Comparison of ENCODE assay signal across 20 mouse cellular contexts in genomic region chr11:121138732-121139131, GRCm38 (mm10). TPM values are rescaled to one million over a fixed set of nuclear protein-coding genes. Genes with fewer than 3 reads are reported as not detected.
A peak's percentile ranks its signal among the peaks of the same experiment; 100 is the strongest.
DNase-seq lines count a peak whose midpoint lies in the region; ATAC-seq and TF ChIP-seq lines count a peak whose summit lies in the region.
"Had no signal": no experiment of that assay in that cellular context is flagged by ENCODE, and none has a peak within 500 bp of the region (broad histone marks: within the 10 kb centered on the region; RNA-seq: fewer than 3 reads in every experiment).

No protein-coding gene starts in this region.

- 49% methylated on average over 6 of the region's 6 CpGs for WGBS in stomach, postnatal 0 days

- no peak overlapping the region for H3K9ac ChIP-seq in stomach, postnatal 0 days (ENCODE audit: low read length)
- H3K9ac ChIP-seq: embryonic facial prominence, embryonic 12.5 days; intestine, embryonic 15.5 days; liver, embryonic 13.5 days; midbrain, embryonic 13.5 days; neural tube, embryonic 12.5 days had no signal

- H3K4me1 ChIP-seq in testis, adult 2 months (ENCODE audit: control insufficient read depth, insufficient read depth, low read length): peaks cover 10% of the 10 kb centered on the region
- no peaks in the 10 kb centered on the region for H3K4me1 ChIP-seq in stomach, postnatal 0 days (replicated peaks; ENCODE audit: control insufficient read depth, insufficient read depth)
- H3K4me1 ChIP-seq: embryonic facial prominence, embryonic 12.5 days; midbrain, embryonic 13.5 days; neural tube, embryonic 12.5 days had no signal

- no peak overlapping the region for H3K4me3 ChIP-seq in gastrocnemius, adult 2 months
- H3K4me3 ChIP-seq in layer of hippocampus, adult 2 months: no peak overlapping the region
- H3K4me3 ChIP-seq in testis, adult 2 months (ENCODE audit: control insufficient read depth, low read depth, low read length): peak overlapping the region; percentile 77
- H3K4me3 ChIP-seq in stomach, postnatal 0 days (ENCODE audit: low read depth, low read length): no peak overlapping the region
- H3K4me3 ChIP-seq: embryonic facial prominence, embryonic 12.5 days; intestine, embryonic 15.5 days; liver, embryonic 13.5 days; midbrain, embryonic 13.5 days; neural tube, embryonic 12.5 days had no signal

- H3K27me3 ChIP-seq in testis, adult 2 months (ENCODE audit: control insufficient read depth, insufficient read depth, low read length): no peaks in the 10 kb centered on the region
- H3K27me3 ChIP-seq in stomach, postnatal 0 days (ENCODE audit: control insufficient read depth, insufficient read depth, low read length): no peaks in the 10 kb centered on the region
- H3K27me3 ChIP-seq: embryonic facial prominence, embryonic 12.5 days; intestine, embryonic 15.5 days; liver, embryonic 13.5 days; midbrain, embryonic 13.5 days; neural tube, embryonic 12.5 days had no signal

- peak; percentile 59 for TF ChIP-seq CTCF in gastrocnemius, adult 2 months (IDR thresholded peaks at IDR 0.05)
- peak; percentile 60 for TF ChIP-seq CTCF in layer of hippocampus, adult 2 months (conservative IDR thresholded peaks at IDR 0.05)
- peak; percentile 25; the same call in 1 of the 2 replicates for TF ChIP-seq CTCF in testis, adult 2 months (IDR thresholded peaks at IDR 0.05; ENCODE audit: control insufficient read depth, insufficient read depth, insufficient replicate concordance, low read depth, low read length)
- peak; percentile 45 for TF ChIP-seq CTCF in stomach, postnatal 0 days (IDR thresholded peaks at IDR 0.05; ENCODE audit: low read depth)

- intact Hi-C loops in gastrocnemius, adult 2 months (cut with DNase I): no loop called here

- TF ChIP-seq EP300 in stomach, postnatal 0 days (optimal IDR thresholded peaks at IDR 0.05): no peak

- no peaks in the 10 kb centered on the region for H3K9me3 ChIP-seq in stomach, postnatal 0 days (ENCODE audit: control insufficient read depth, low read length)
- H3K9me3 ChIP-seq: embryonic facial prominence, embryonic 12.5 days; intestine, embryonic 15.5 days; liver, embryonic 13.5 days; midbrain, embryonic 13.5 days; neural tube, embryonic 12.5 days had no signal

- H3K4me2 ChIP-seq in stomach, postnatal 0 days (replicated peaks; ENCODE audit: low read depth): no peak overlapping the region
- H3K4me2 ChIP-seq: embryonic facial prominence, embryonic 12.5 days; intestine, embryonic 15.5 days; liver, embryonic 13.5 days; midbrain, embryonic 13.5 days; neural tube, embryonic 12.5 days had no signal

- DNase-seq in gastrocnemius, adult 2 months: peak; percentile 54
- DNase-seq in gastrocnemius, postnatal 10 days: no peak
- DNase-seq in layer of hippocampus, adult 2 months (ENCODE audit: low spot score in 2 of 2): no peak
- no peak for DNase-seq in layer of hippocampus, postnatal 14 days (ENCODE audit: low spot score in 2 of 2)
- DNase-seq in testis, postnatal 14 days (ENCODE audit: low spot score): no peak
- no peak for DNase-seq in stomach, postnatal 0 days (ENCODE audit: low spot score)
- no peak for DNase-seq in right cerebral cortex, postnatal 10 days (ENCODE audit: low spot score in 2 of 2)
- DNase-seq: cerebellum, adult 18-20 months; heart, postnatal 4 days; liver, embryonic 13.5 days; right cerebral cortex, postnatal 4 days had no signal

- peak overlapping the region; percentile 38; the same call in 1 of the 2 replicates for H3K27ac ChIP-seq in gastrocnemius, adult 2 months
- no peak overlapping the region for H3K27ac ChIP-seq in layer of hippocampus, adult 2 months
- H3K27ac ChIP-seq in testis, adult 2 months (ENCODE audit: control insufficient read depth, insufficient read depth, low read depth, low read length): peak overlapping the region; percentile 85
- H3K27ac ChIP-seq in stomach, postnatal 0 days (replicated peaks): no peak overlapping the region
- H3K27ac ChIP-seq: embryonic facial prominence, embryonic 12.5 days; intestine, embryonic 15.5 days; midbrain, embryonic 13.5 days; neural tube, embryonic 12.5 days had no signal

- no peaks in the 10 kb centered on the region for H3K36me3 ChIP-seq in testis, adult 2 months (ENCODE audit: control insufficient read depth, insufficient read depth, low read length)
- H3K36me3 ChIP-seq in stomach, postnatal 0 days (ENCODE audit: control insufficient read depth, insufficient read depth, low read length): no peaks in the 10 kb centered on the region
- H3K36me3 ChIP-seq: embryonic facial prominence, embryonic 12.5 days; intestine, embryonic 15.5 days; liver, embryonic 13.5 days; midbrain, embryonic 13.5 days; neural tube, embryonic 12.5 days had no signal

- TF ChIP-seq POLR2A in testis, adult 2 months (IDR thresholded peaks at IDR 0.05; ENCODE audit: control insufficient read depth, low read depth, low read length): peak; percentile 40; the same call in 1 of the 2 replicates

- no peak for ATAC-seq in stomach, postnatal 0 days (ENCODE audit: low FRiP score, low TSS enrichment)
- ATAC-seq: intestine, embryonic 15.5 days; midbrain, embryonic 13.5 days had no signal

RNA-seq across cellular contexts. Expression of gene Tex19.1, which starts 7.2 kb away (rescaled TPM):
- not detected for total RNA-seq in gastrocnemius, adult 2 months (2021)
- total RNA-seq in gastrocnemius, postnatal 10 days (2021): under 1 TPM in 1 of 2 experiments, not detected in 1; 0.14 TPM
- not detected for total RNA-seq in layer of hippocampus, adult 2 months (2021)
- total RNA-seq in layer of hippocampus, postnatal 14 days (2021): not detected
- 11.7 and 16.1 TPM in 2 replicates for polyA plus RNA-seq in testis, adult 2 months (2012; rRNA removed)
- 0.34 and 0.48 TPM in 2 replicates for polyA plus RNA-seq in stomach, postnatal 0 days (2015; fragmentation: Nextera tagmentation; extraction: Ambion mirVana)
- total RNA-seq: adrenal gland, postnatal 36 days; heart, postnatal 4 days had no signal
- polyA plus RNA-seq: embryonic facial prominence, embryonic 12.5 days; forebrain, embryonic 11.5 days; intestine, embryonic 15.5 days; midbrain, embryonic 13.5 days; neural tube, embryonic 12.5 days; stomach, embryonic 16.5 days had no signal

RNA-seq across cellular contexts. Expression of gene Tex19.2, which starts 20.3 kb away (rescaled TPM):
- not detected for total RNA-seq in gastrocnemius, adult 2 months (2021)
- not detected for total RNA-seq in gastrocnemius, postnatal 10 days (2021)
- total RNA-seq in layer of hippocampus, adult 2 months (2021): not detected
- not detected for total RNA-seq in layer of hippocampus, postnatal 14 days (2021)
- polyA plus RNA-seq in testis, adult 2 months (2012; rRNA removed): 23.9 and 27.6 TPM in 2 replicates
- 0.25 and 0.29 TPM in 2 replicates for polyA plus RNA-seq in stomach, postnatal 0 days (2015; fragmentation: Nextera tagmentation; extraction: Ambion mirVana)
- total RNA-seq: adrenal gland, postnatal 36 days; gastrocnemius, postnatal 4 days; heart, postnatal 4 days had no signal
- polyA plus RNA-seq: forebrain, embryonic 11.5 days; intestine, embryonic 15.5 days; midbrain, embryonic 13.5 days; neural tube, embryonic 12.5 days; stomach, embryonic 16.5 days had no signal

RNA-seq across cellular contexts. Expression of gene Uts2r, which starts 21.3 kb away (rescaled TPM):
- total RNA-seq in gastrocnemius, adult 2 months (2021): 1 to 10 TPM; 1.4 to 3.1 TPM
- total RNA-seq in gastrocnemius, postnatal 10 days (2021): 1 to 10 TPM; 2.2 to 3.2 TPM
- under 1 TPM in 1 of 2 experiments, not detected in 1; 0.27 TPM for total RNA-seq in layer of hippocampus, adult 2 months (2021)
- total RNA-seq in layer of hippocampus, postnatal 14 days (2021): under 1 TPM in 1 of 2 experiments, not detected in 1; 0.45 TPM
- polyA plus RNA-seq in testis, adult 2 months (2012; rRNA removed): 0.31 and 0.35 TPM in 2 replicates
- not detected in 2 replicates for polyA plus RNA-seq in stomach, postnatal 0 days (2015; fragmentation: Nextera tagmentation; extraction: Ambion mirVana)
- total RNA-seq: adrenal gland, postnatal 36 days had no signal
- polyA plus RNA-seq: forebrain, embryonic 11.5 days; intestine, embryonic 15.5 days; liver, embryonic 13.5 days had no signal

RNA-seq across cellular contexts. Expression of gene Sectm1a, which starts 57.7 kb away (rescaled TPM):
- not detected for total RNA-seq in gastrocnemius, adult 2 months (2021)
- total RNA-seq in gastrocnemius, postnatal 10 days (2021): under 1 TPM in 1 of 2 experiments, not detected in 1; 0.14 TPM
- not detected for total RNA-seq in layer of hippocampus, adult 2 months (2021)
- total RNA-seq in layer of hippocampus, postnatal 14 days (2021): not detected
- polyA plus RNA-seq in testis, adult 2 months (2012; rRNA removed): 8.9 and 9.0 TPM in 2 replicates
- 11.8 and 13.2 TPM in 2 replicates for polyA plus RNA-seq in stomach, postnatal 0 days (2015; fragmentation: Nextera tagmentation; extraction: Ambion mirVana)
- total RNA-seq: adrenal gland, postnatal 36 days; gastrocnemius, postnatal 4 days; heart, postnatal 4 days had no signal
- polyA plus RNA-seq: embryonic facial prominence, embryonic 12.5 days; forebrain, embryonic 11.5 days; midbrain, embryonic 13.5 days; neural tube, embryonic 12.5 days had no signal

Comparison
In these comparisons a context has a peak if more than half of its experiments do, and no peak if none do; other contexts are left out.
1. H3K27ac ChIP-seq: peak in gastrocnemius, adult 2 months (single experiment) and testis, adult 2 months (single experiment); none in layer of hippocampus, adult 2 months (single experiment) and stomach, postnatal 0 days (single experiment).
2. Peak in every context shown above with its lines, with median percentiles within 50 percentile points of each other: CTCF ChIP-seq.